Mouse (Mus musculus) lung, postnatal 36 days (tissue): ENCODE measurements around the gene Lnx1.

Source experiments
- DNase-seq: peaks from one replicate; pipeline ENCODE4 v3.0.0; 2022; ENCODE audit warnings: mixed read lengths

Lnx1 gene

GRCm38 (mm10) chr5:74694390-74694801, 8.3 kb downstream of the Lnx1 start:
- DNase-seq, result peak; percentile 12

GRCm38 (mm10) chr5:74693836-74694235, 8.9 kb downstream of the Lnx1 start:
- DNase-seq, result no peak

GRCm38 (mm10) chr5:74692411-74693090, 10.2 kb downstream of the Lnx1 start:
- DNase-seq, result peak; percentile 87

- no peak for DNase-seq
Observed at GRCm38 (mm10) chr5:74688822-74689221, 13.9 kb downstream of the Lnx1 start.

GRCm38 (mm10) chr5:74684944-74685343, 17.8 kb downstream of the Lnx1 start:
- DNase-seq, result no peak

GRCm38 (mm10) chr5:74683832-74684231, 18.9 kb downstream of the Lnx1 start:
- DNase-seq, result peak; percentile 23

GRCm38 (mm10) chr5:74682735-74683134, 20.0 kb downstream of the Lnx1 start:
- DNase-seq, result no peak

- no peak for DNase-seq
Observed at GRCm38 (mm10) chr5:74679631-74680030, 23.1 kb downstream of the Lnx1 start.

- no peak for DNase-seq
Observed at GRCm38 (mm10) chr5:74678693-74679092, 24.0 kb downstream of the Lnx1 start.

- DNase-seq, result no peak
Observed at GRCm38 (mm10) chr5:74677399-74678338, 25.0 kb downstream of the Lnx1 start.

GRCm38 (mm10) chr5:74672556-74672955, 30.2 kb downstream of the Lnx1 start:
- no peak for DNase-seq

- no peak for DNase-seq
Observed at GRCm38 (mm10) chr5:74670877-74671276, 31.8 kb downstream of the Lnx1 start.

- DNase-seq, result no peak
Observed at GRCm38 (mm10) chr5:74669925-74670324, 32.8 kb downstream of the Lnx1 start.

- DNase-seq, result peak; percentile 19
Observed at GRCm38 (mm10) chr5:74668956-74669355, 33.8 kb downstream of the Lnx1 start.

GRCm38 (mm10) chr5:74662618-74663017, 40.1 kb downstream of the Lnx1 start:
- DNase-seq, result no peak

- DNase-seq, result peak; percentile 18
Observed at GRCm38 (mm10) chr5:74661734-74662560, 40.8 kb downstream of the Lnx1 start.

- no peak for DNase-seq
Observed at GRCm38 (mm10) chr5:74659856-74660255, 42.9 kb downstream of the Lnx1 start.

GRCm38 (mm10) chr5:74659281-74659680, 43.4 kb downstream of the Lnx1 start:
- no peak for DNase-seq

- no peak for DNase-seq
Observed at GRCm38 (mm10) chr5:74657930-74658329, 44.8 kb downstream of the Lnx1 start.

GRCm38 (mm10) chr5:74656410-74656809, 46.3 kb downstream of the Lnx1 start:
- DNase-seq, result no peak

GRCm38 (mm10) chr5:74654527-74654926, 48.2 kb downstream of the Lnx1 start:
- DNase-seq, result peak; percentile 49

GRCm38 (mm10) chr5:74653766-74654165, 48.9 kb downstream of the Lnx1 start:
- peak; percentile 30 for DNase-seq

GRCm38 (mm10) chr5:74649122-74649521, 53.6 kb downstream of the Lnx1 start:
- DNase-seq, result no peak
